Mouse (Mus musculus) gastrocnemius, adult 8-10 months (tissue): ENCODE measurements at regions not wholly inside any gene's neighbourhood (a gene's known extent, or its start where the extent isn't known, plus 50 kb on each side); places are given as distances from the start of the nearest gene placed in this dataset.
"Not testable (repeated sequence)": the region's sequence is repeated elsewhere in the genome, so short reads cannot be mapped to it uniquely, and the experiment has no call there.

ENCODE experiments used
- DNase-seq, 2 experiments: peaks; one replicate each; pipeline ENCODE4 v3.0.0; 2022; ENCODE audit warnings: low spot score in 2 of 2

DNA sequence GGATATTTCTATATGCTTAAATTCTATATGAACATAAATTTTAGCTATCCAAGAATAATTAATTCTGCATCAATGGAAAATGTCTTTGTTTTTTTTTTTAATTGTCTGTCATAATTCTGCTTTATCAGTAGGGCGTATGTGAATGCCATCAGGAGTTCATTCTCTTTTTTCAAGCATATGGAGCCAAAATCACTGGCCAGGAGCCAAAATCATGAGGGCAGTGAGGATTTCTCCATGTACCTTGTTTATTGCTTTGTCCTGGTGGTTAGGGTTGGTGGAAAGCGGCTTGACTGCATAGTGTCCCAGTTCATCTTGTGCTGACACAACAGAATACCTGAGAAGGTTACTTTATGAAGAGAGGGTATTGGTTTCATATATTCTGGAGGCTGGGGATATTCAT lies 243.9 kb downstream of the AI429214 start:
- DNase-seq = no peak

DNA sequence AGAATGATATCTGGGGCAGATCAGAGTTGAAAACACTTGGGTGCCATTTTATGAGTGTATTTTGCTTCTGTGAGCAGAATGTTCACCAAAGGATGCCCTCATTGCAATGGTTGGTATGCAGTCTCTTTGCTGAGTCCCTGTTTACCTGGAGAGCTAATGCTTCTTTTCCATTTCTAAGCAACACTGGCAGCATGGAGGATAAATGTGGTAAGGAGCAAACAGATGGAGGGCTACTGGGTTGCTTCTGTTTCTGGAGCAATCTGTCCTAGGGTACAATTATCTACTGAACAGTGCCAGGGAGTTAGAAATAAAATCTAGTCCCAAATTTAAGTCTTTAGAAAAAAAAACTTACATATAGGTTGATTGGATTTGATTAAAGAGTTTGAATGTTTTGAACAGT lies 245.9 kb downstream of the AI429214 start:
- no peak for DNase-seq

DNA sequence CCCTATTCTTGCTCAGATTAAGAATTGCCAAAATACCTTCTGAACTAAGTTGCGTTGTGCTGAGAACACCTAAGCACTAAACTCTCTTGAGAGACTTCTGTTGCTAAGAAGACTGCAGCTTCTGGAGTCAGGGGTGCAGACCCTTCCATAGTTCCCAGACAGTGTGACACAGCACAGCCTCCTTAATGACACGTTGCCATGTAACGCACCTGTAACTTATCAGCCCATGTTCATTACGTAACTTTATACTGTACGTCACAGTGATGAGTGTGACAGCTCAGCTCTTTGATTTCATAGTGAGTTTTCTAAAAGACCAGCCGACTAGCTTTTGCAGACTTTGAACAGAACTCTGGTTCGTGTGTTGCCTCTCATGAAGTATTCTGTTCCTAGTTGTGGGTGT lies 257.8 kb downstream of the AI429214 start:
- not testable (repeated sequence) for DNase-seq

DNA sequence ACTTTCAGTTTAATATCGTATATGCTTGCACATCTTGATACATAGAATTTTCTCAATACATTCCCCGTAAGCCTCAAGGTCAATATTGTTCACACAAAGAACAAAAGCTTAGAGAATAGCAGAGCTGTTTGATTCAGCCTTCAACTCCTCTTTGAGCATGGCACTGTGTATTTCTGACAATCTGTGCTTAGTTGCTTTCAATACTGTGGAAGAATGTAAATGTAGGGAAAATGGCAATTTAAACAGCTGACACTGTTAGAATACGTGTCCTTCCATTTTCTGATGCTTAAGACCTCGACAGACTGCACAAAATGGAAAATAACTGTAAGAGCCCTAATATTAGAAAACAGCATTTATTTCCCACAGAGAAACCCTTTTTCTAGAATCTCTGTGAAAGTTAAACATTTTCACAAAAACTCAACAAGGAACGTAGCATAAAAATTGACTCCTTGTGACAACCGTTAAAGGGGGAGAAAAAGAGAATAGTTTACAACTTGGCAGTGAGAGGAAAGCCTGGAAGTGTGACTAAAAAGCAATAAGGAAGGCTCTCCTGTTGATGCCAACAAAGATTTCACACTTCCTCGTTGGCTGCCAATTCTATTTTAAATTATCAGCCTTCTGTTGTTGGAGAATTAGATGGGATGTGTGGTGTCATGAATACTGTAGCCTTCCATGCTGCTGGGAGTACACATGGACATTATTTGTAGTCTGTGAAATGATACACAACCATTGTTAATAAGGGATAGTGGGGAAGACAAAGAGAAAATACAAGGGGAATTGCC lies 297.9 kb downstream of the AI429214 start:
- no peak for DNase-seq
